Mouse (Mus musculus) retina, adult 2 months (tissue): ENCODE measurements at regions not wholly inside any gene's neighbourhood (a gene's known extent, or its start where the extent isn't known, plus 50 kb on each side); places are given as distances from the start of the nearest gene placed in this dataset.
"Not testable (repeated sequence)": the region's sequence is repeated elsewhere in the genome, so short reads cannot be mapped to it uniquely, and the experiment has no call there.

Experiments
- DNase-seq: peaks from one replicate; pipeline ENCODE4 v3.0.0-alpha.2; 2012; ENCODE audit warnings: low read depth, low spot score

DNA sequence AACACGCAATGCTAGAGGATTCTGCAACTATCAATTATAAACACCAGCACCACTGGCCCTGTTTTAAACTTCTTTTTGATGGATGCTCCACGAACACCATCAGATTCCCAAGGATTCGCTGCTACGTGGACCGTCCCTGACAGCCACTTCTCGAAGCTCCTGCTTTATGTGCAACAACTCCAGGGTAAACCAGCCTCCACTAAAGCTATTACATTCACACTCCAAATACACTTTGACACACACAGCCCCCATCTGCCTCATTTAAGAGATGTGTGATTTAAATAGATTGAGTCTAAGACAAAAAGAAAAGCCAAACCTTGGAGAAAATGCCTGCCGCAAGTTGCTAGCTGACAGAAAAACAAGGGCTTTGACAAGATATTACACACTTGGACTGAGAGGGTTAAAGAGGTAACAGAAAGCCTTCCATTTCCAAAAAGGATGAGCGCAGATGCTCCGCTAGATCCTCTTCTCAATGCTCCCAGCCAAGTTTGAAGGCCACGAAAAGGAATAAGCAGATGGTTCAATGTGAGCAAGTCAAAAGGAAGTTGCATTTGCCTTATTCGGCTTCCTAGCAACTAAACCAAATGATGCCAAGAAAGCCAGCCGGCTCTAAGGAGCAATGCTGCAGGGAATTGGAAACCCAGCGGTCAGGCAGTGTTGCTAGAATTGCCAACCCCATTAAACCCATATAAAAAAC is 54.0 kb upstream of the Cnep1r1 start:
- DNase-seq, result no peak

DNA sequence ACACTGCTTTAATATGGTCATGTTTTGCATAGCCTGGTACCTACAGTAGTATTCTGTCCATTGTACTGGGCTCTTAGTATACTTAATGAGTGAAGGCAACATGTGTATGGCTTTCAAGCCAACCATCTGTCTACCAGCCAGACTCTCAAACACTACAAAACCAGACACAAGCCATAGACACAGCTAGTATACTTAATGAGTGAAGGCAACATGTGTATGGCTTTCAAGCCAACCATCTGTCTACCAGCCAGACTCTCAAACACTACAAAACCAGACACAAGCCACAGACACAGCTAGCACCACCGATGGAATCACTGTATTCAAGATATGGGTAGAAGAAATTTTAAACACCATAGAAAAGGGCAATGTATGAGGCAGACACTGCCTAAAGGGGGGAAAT is 59.5 kb upstream of the Cnep1r1 start:
- DNase-seq, result not testable (repeated sequence)

DNA sequence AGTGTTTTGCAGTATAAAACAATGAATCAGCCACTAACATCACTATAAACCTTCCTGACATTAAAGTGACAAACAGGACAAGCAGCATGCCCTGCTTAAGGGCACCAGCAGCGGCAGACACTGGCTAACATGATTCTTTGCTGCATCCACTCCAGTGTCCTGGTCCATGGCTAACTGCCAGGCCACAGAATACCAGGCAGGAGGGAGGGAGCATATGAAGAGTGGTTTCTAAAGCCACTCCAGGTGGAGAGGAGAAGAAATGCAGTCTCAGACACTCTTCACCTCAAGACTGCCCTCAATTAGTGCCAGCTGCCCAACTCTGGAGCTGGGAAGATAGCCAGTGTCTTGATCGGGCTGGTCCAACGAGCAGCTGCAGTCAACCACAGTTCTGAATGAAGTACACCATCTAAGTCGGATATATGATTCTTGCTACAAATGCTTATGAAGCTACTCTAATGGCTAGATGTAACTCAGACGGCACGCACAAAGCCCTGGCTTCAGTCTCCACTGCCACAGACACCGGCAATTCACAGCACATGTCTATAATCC is 60.8 kb upstream of the Cnep1r1 start:
- no peak for DNase-seq

DNA sequence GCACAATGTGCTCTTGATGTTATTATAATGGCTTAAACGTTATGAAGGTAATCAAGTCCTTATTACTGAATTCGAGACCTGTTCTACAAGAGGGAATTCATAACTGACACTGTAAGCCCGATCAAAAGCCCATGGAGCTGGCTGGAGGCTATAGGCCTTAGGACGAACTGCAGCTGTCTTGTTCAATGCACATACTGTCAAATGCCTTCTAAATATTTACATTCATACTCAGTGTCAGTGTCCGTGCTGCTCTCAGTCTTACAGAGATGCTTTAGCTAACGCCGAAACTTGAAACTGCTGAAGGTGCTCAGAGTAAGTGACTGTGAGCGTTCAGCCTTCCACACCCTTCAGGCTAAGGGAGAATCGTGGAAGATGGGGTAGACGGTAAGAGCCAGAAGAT is 67.9 kb upstream of the Cnep1r1 start:
- DNase-seq, result no peak

DNA sequence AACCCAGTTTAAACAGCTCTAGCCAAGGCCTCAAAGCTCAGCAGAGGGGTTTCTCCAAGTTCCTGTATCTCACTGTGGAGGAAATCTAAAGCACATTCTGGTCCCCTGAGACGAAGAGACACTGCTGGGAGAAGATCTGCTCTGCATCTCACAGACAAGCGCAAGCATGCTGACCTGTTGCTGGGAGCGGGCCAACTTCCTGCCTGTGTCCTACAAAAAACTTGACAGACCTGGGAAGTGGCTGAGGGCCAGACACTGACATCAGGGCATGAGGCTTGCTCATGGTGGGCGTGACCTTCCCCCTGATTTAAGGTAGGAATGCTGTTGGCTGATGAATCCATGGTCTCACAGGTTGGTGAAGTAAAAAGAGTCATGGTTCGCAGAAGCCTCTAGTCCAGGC is 69.5 kb upstream of the Cnep1r1 start:
- DNase-seq, result no peak

DNA sequence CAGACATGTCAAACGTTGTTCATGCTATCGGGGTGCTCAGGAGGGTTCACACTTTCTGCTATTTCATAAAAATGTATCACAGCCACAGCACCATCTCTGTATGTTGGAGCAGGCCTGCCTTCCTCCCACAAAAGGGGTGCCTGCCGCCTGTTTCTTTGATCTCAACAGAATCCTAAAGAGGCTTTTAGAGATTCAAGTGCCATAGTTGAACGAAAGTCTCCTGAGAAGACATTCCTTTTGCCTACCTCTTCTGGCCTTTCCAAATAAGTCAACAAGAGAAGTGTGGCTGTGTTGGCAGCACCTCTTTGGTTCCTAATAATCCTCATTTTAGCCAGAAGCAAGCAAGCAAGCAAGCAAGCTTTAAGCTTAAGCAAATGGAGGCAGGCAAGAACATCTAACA is 72.6 kb upstream of the Cnep1r1 start:
- DNase-seq, result no peak

DNA sequence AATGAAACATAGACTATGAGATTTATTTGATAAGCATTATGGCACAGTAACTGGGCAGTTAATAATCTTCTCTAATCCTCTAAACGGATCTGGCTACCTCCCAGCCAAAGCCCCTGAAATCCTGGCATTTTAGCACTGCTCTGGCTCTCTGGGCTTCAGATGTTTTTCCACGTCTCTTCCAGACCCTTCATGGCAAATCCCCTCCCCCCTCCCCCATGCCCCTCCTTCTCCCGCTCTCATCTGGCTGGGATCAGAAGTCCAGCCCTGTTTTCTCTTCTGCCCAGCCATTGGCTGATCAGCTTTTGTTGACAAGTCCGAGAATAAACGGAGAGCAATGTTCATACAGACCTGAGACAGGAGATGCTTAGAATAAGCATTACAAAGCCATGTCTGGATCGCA is 79.3 kb upstream of the Cnep1r1 start:
- peak; percentile 6 for DNase-seq

DNA sequence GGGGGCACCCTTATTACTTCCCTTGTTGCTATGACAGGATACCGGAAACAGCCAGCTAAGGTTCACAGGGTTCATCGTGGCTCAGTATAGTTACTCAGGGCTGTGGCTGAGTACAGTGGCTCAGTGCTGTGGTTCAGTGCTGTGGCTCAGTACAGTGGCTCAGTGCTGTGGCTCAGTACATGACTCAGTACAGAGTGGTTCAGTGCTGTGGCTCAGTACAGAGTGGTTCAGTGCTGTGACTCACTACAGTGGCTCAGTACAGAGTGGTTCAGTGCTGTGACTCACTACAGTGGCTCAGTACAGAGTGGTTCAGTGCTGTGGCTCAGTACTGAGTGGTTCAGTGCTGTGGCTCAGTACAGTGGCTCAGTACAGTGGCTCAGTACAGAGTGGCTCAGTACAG is 78.6 kb upstream of the Zfp423 start:
- DNase-seq, result no peak

DNA sequence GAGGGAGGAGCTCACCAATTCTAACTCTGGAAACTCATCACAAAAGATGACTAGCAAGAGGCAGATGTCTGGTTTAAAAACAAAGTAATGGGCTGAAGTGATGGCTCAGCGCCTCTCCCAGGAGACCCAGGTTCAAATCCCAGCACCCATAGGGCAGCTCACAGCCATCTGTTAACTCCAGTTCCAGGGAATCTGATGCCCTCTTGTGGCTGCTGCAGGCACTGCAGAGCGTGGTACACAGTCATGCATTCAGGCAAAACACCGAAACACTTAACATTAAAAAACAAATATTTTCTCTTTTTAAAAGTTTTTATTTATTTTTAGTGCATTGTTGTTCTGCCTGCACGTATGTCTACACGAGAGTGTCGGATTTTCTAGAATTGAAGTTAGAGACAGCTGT is 73.7 kb upstream of the Zfp423 start:
- DNase-seq, result no peak

DNA sequence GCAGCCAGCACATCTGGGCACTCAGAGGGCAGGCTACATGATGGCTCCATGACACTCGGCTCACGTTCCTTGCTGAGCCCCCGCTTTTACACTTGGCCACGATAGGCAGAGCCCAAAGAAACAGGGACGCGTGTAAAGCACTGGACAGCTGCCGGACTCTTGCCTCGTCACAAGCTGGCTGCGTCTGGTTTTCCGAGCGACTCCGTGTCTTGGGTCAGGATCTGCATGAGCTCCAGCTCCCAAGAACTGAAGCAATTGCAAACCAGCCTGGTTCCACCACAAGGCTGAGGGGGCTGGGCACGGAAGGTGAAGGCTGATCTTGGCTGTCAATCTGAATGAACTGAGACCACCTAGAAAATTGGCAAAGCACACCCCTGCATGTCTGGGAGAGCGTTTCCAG is 65.1 kb upstream of the Zfp423 start:
- no peak for DNase-seq

DNA sequence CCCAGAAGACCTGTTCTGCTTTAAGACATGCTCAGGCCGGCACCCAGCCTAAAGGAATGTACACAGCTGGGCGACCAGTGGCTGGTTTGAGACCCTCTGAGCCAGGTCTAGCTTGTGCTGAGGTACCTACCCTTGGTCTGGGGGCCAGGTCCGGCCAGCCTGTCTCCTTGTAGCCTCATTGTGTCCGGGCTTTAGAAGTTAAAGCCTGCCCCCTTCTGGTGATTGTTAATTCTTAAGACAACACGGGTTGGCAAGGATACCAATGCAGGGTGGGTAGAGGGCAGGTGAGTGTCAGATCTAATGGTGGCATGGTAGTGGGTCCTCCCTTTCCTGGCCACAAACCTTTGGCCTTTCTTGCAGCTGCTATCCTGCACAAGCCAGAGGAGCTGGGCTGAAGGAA is 64.0 kb upstream of the Zfp423 start:
- DNase-seq, result peak; percentile 13

DNA sequence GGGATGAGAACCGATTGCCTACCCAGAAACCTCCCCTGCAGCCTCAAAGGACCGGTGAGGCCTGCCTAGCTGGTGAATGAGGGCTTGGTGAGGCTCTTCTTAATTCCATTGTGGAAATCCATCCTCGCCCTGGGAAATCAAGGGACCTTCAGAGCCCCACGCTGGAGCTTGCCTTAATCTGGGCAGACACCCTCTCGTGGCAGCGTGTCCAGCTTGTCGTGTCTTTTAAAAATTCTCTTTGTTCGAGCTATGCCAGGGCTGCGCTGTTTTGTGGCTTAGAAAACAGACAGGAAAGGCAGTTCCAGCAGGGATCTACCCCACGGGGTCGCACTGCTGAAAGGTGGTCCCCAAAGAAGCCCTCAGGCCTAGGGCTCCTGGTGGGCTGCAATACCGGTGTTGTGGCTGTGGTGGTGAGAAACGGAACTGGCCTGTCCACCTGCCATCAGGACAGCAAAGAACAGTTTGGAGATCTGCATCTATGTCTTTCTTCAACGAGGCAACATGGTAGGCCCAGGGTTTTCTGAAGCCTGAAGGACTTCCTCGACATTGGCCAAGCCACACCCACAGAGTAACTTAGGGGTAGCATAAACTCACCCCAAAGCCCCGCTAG is 63.5 kb upstream of the Zfp423 start:
- DNase-seq, result no peak

DNA sequence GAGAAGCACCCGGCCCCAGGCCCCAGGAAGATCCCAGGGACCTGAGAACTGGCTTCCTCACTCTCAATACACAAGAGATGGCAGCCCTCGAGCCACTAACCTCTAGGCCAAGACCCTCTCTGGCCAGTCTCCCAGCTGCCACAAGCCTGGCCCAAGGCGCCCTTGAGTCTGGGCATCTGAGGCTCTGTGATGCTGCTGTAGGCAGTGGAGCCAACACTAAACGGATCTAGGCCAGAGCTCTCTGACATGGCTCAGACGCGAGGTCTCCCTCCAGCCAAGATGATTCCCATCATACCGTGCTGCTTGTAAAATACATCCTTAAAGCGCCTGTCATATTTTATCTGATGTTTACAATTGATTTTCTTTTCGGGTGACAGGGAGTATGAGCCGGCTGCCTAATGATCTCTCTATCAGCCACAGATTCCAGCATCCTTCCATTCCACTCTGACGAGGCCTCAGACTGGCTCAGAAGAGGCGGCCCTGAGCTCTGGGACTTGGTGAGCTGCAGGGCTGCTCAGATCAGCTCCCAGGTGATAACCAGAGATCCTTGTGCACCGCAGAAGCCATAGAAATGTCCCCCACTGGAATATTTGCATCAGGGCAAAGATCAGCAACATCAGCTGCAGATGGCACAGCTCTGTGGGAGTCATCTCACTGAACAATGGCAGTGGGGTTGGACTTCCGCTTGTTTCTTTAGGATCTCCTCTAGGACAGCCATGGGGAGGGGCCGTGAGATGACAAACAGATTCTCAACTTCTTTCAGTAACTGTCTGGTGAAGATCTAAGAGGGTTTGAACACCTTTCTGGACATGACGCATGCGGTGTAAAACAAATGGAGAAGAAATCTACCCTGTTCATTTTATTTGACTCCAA is 60.1 kb upstream of the Zfp423 start:
- DNase-seq, result no peak

DNA sequence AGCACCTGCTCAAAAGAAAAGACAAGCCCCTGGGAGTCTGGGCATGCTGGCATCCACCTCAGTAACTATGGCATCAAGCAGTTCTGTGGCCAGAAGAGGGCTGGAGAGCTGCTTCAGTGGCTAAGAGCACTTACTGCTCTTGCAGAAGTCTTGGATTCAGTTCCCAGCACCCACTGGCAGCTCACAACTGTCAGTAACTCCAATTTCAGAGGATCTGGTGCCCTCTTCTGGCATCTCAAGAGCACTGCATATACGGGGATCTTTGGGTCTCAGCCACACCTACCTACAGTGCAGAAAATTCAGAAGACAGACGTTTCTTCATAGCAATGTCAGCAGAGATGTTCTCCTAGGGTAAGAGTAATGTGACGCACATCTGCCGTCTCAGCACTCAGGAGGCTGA is 59.1 kb upstream of the Zfp423 start:
- DNase-seq, result no peak

DNA sequence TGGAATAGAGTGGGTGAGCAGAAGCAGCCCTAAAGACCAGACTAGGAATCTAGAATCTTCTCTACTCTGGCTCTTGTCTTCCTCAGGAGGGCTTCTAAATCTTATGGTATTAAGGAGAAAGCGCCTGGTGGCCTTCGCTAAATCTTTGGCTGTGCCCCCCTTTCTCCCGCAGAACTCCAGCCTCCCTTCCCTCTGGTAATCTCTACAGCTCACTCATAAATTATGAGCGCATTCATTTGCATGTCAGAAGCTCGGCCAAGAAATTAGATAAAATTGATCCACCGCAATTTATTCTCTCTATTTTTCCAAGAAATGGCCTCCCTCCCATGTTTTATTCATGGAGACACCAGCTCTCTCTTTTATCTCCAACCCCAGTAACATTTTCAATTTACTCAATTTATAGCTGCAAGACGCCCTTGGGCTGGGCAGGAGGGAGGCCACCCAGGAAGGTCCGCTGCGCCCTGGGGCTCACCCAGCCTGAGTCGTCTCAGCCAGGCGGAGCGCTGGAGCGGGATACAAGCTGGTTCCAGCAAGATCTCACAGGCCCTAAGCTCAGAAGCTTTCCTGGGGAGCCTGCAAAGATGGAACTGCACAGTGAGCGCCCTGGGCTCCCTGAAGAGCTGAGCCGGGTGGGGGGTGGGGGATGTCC is 52.9 kb upstream of the Zfp423 start:
- DNase-seq, result no peak

DNA sequence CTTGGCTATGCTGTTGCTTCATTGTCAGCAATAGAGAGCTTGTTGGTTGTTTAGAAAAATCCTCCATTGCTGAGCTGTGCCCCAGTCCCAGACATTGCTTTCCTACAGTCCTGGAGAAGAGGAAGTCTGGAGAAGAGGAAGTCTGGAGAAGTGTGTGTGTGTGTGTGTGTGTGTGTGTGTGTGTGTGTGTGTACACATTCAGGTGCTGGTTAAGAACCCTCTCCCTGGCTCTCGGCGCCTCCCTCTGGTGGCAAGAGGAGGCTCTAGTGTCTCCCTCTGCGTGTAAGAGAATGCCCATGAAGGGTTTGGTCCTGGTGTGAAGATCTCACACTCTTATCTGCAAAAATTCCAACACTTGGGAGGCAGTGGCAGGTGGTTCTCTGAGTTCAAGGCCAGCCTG is 51.2 kb upstream of the Zfp423 start:
- DNase-seq, result no peak

DNA sequence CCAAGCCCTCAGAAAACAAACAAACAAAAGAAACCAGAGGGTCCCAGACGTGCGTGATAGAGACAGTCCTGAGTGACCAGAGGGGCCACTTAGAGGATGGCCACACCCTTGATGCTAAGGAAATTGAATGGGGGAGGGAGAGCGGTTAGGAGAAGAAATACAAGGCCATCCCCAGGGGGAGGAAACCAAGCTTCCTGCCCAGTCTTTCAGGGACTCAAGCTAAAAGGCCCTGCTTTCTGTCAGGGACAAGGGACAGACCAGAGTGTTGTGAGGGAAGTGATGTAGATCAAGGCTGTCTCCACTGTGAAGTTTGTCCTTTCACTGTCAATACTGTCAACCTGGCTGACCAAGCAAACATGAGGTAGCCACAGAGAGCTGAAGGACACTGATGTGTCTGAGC is 50.5 kb upstream of the Zfp423 start:
- no peak for DNase-seq
